Mouse (Mus musculus) thymus, adult 2 months (tissue): ENCODE measurements around the gene Fez1.

Experiments
- CTCF ChIP-seq: fragments of 200-500 bp; IDR thresholded peaks from 2 replicates; pipeline ENCODE4 v1.5.1; 2012; ENCODE audit warnings: mild to moderate bottlenecking, control low read depth, low read length, moderate library complexity, borderline replicate concordance; ENCODE audit not compliant: control insufficient read depth, poor library complexity, insufficient read depth; ENCODE audit errors: extremely low read depth
- POLR2A ChIP-seq: fragments of 200-500 bp; IDR thresholded peaks from 2 replicates; pipeline ENCODE4 v1.6.1; 2012; ENCODE audit warnings: mild to moderate bottlenecking, low read length, control low read depth, moderate library complexity; ENCODE audit not compliant: control insufficient read depth, poor library complexity, insufficient read depth; ENCODE audit errors: extremely low read depth

GRCm38 (mm10) chr9:36921718-36922415, 100.2 kb downstream of the Fez1 start:
- TF ChIP-seq CTCF (no peak), POLR2A (no peak)
